ENCODE assay signal across 8 mouse cellular contexts in the genomic region with DNA sequence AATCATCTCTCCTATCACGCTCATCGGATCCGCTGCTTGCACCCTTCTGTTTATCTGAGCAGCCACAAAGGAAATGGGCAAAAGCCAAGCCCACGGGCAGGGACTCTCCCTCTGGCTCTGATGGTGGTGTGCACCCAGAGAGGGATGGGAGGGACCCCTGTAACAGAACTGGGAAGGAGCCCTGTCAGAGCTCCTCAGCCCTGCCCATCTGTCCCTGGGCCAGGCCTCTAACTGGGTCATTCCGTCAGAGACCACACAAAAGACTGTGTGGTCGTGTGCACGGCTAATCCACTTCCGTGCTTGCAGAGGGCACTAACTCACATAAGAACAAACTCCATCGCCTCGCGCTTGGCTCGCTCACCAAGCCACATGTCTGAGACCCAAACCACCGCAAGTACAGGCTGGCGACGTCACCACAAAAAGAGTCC.
DNase-seq lines count a peak whose midpoint lies in the region; ATAC-seq and TF ChIP-seq lines count a peak whose summit lies in the region.

No protein-coding gene starts in this region.

- ATAC-seq in heart, embryonic 15.5 days (replicated peaks; ENCODE audit: insufficient number of reproducible peaks, insufficient read depth, low FRiP score, low read depth) = peak; percentile 48
- ATAC-seq in limb, embryonic 14.5 days (ENCODE audit: low FRiP score, low read depth) = peak; percentile 34
- ATAC-seq in midbrain, embryonic 14.5 days (ENCODE audit: low FRiP score, low TSS enrichment) = peak; percentile 57

- no peaks in the 10 kb centered on the region for H3K36me3 ChIP-seq in heart, embryonic 15.5 days
- no peaks in the 10 kb centered on the region for H3K36me3 ChIP-seq in limb, embryonic 14.5 days (ENCODE audit: control insufficient read depth, insufficient read depth, low read length)
- H3K36me3 ChIP-seq in midbrain, embryonic 14.5 days (ENCODE audit: control insufficient read depth, insufficient read depth, low read length) = no peaks in the 10 kb centered on the region

- peak overlapping the region; percentile 4; the same call in 1 of the 2 replicates for H3K4me2 ChIP-seq in heart, embryonic 15.5 days
- H3K4me2 ChIP-seq in limb, embryonic 14.5 days (replicated peaks; ENCODE audit: low read depth, low read length, severe bottlenecking) = no peak overlapping the region
- no peak overlapping the region for H3K4me2 ChIP-seq in midbrain, embryonic 14.5 days (ENCODE audit: low read length)

- H3K27ac ChIP-seq in heart, embryonic 15.5 days = no peak overlapping the region
- no peak overlapping the region for H3K27ac ChIP-seq in limb, embryonic 14.5 days (replicated peaks; ENCODE audit: low read depth, low read length)
- H3K27ac ChIP-seq in midbrain, embryonic 14.5 days (replicated peaks; ENCODE audit: low read depth, low read length) = peak overlapping the region; percentile 52; the same call in 1 of the 2 replicates

- no peak for TF ChIP-seq POLR2A in limb, embryonic 14.5 days (IDR thresholded peaks at IDR 0.05; ENCODE audit: borderline replicate concordance, extremely low read depth, insufficient read depth, insufficient read length)

- no peaks in the 10 kb centered on the region for H3K9me3 ChIP-seq in heart, embryonic 15.5 days (replicated peaks)
- H3K9me3 ChIP-seq in limb, embryonic 14.5 days (ENCODE audit: control insufficient read depth, low read length) = no peaks in the 10 kb centered on the region
- no peaks in the 10 kb centered on the region for H3K9me3 ChIP-seq in midbrain, embryonic 14.5 days (ENCODE audit: control insufficient read depth, low read length)

- no peaks in the 10 kb centered on the region for H3K27me3 ChIP-seq in heart, embryonic 15.5 days
- H3K27me3 ChIP-seq in limb, embryonic 14.5 days (ENCODE audit: control insufficient read depth, insufficient read depth, low read length) = no peaks in the 10 kb centered on the region
- H3K27me3 ChIP-seq in midbrain, embryonic 14.5 days (ENCODE audit: control insufficient read depth, insufficient read depth, low read length) = no peaks in the 10 kb centered on the region

- WGBS in heart, embryonic 15.5 days = 58% methylated on average over 15 of the region's 15 CpGs
- 58% methylated on average over 15 of the region's 15 CpGs for WGBS in limb, embryonic 14.5 days
- 37% methylated on average over 15 of the region's 15 CpGs for WGBS in midbrain, embryonic 14.5 days

- peak; percentile 13 to 23 for DNase-seq in spleen, adult 18-20 months
- DNase-seq in spleen, postnatal 10 days (ENCODE audit: low spot score in 2 of 2) = no peak
- DNase-seq in cerebellum, postnatal 36 days = peak; percentile 27 to 35
- DNase-seq in limb, embryonic 14.5 days (ENCODE audit: low spot score) = peak; percentile 30
- peak; percentile 56 for DNase-seq in midbrain, embryonic 14.5 days
- DNase-seq in thymus, postnatal 0 days (ENCODE audit: low spot score) = peak; percentile 67
- no peak for DNase-seq in left cerebral cortex, adult 11 months (ENCODE audit: low spot score)

- H3K9ac ChIP-seq in heart, embryonic 15.5 days = no peak overlapping the region
- H3K9ac ChIP-seq in limb, embryonic 14.5 days (ENCODE audit: low read depth, low read length, severe bottlenecking) = no peak overlapping the region
- H3K9ac ChIP-seq in midbrain, embryonic 14.5 days (replicated peaks; ENCODE audit: low read length) = no peak overlapping the region

- H3K4me3 ChIP-seq in heart, embryonic 15.5 days = no peak overlapping the region
- no peak overlapping the region for H3K4me3 ChIP-seq in limb, embryonic 14.5 days (replicated peaks; ENCODE audit: low read length)
- H3K4me3 ChIP-seq in midbrain, embryonic 14.5 days (replicated peaks; ENCODE audit: low read depth, low read length) = no peak overlapping the region

- H3K4me1 ChIP-seq in heart, embryonic 15.5 days (replicated peaks) = peaks cover 2% of the 10 kb centered on the region; the same call in 1 of the 2 replicates
- H3K4me1 ChIP-seq in limb, embryonic 14.5 days (ENCODE audit: control insufficient read depth, insufficient read depth, low read length) = peaks cover 15% of the 10 kb centered on the region
- peaks cover 25% of the 10 kb centered on the region for H3K4me1 ChIP-seq in midbrain, embryonic 14.5 days (ENCODE audit: control insufficient read depth, insufficient read depth, low read length)

Comparison
In these comparisons a context has a peak if more than half of its experiments do, and no peak if none do; other contexts are left out.
1. DNase-seq: peak in spleen, adult 18-20 months (2 of 2), cerebellum, postnatal 36 days (2 of 2), limb, embryonic 14.5 days (single experiment), midbrain, embryonic 14.5 days (single experiment) and thymus, postnatal 0 days (single experiment); none in spleen, postnatal 10 days (0 of 2) and left cerebral cortex, adult 11 months (single experiment).
2. Peak in every context shown above with its lines, with median percentiles within 50 percentile points of each other: ATAC-seq.